Mouse (Mus musculus): ENCODE data around the gene Crebl2. TPM values are rescaled to one million over a fixed set of nuclear protein-coding genes. Genes with fewer than 3 reads are reported as not detected.

The Crebl2 gene
- total RNA-seq, 4 experiments from 2014 or later: 37.8 to 51.0 (median 44.1) TPM

- DNase-seq (ENCODE audit: low spot score in 2 of 2): no peak
Measured at GRCm38 (mm10) chr6:134903891-134904884, 74.2 kb downstream of the Crebl2 start.

GRCm38 (mm10) chr6:134905811-134906210 lies 75.9 kb downstream of the Crebl2 start:
- no peak for DNase-seq (ENCODE audit: low spot score in 2 of 2)

Other genes with a start within 250 kb of the Crebl2 start
- 10 to 100 TPM in 2 of 4 experiments, 1 to 10 TPM in 2; 8.0 to 11.6 (median 10.4) TPM for gene Mansc1, start 197.7 kb upstream of the Crebl2 start, total RNA-seq (2022)
- 10 to 100 TPM; 32.1 to 39.9 (median 34.0) TPM for gene Borcs5, start 190.6 kb upstream of the Crebl2 start, total RNA-seq (2022)
- gene Dusp16, start 37.5 kb upstream of the Crebl2 start, total RNA-seq (2022): 10 to 100 TPM; 10.4 to 13.8 (median 11.5) TPM
- gene Gpr19, start 68.4 kb downstream of the Crebl2 start, total RNA-seq (2022): 10 to 100 TPM; 25.3 to 28.9 (median 27.3) TPM
- 10 to 100 TPM; 35.4 to 46.5 (median 40.5) TPM for gene Cdkn1b, start 90.2 kb downstream of the Crebl2 start, total RNA-seq (2022)
- 1 to 10 TPM; 2.5 to 3.2 (median 3.1) TPM for gene Apold1, start 151.6 kb downstream of the Crebl2 start, total RNA-seq (2022)
- gene Ddx47, start 181.5 kb downstream of the Crebl2 start, total RNA-seq (2022): 10 to 100 TPM; 58.5 to 71.2 (median 60.2) TPM
- under 1 TPM in 1 of 4 experiments, not detected in 3; 0.21 TPM for gene Gprc5a, start 235.5 kb downstream of the Crebl2 start, total RNA-seq (2022)

Measured in layer of hippocampus, adult 8-10 months (tissue).